Mouse (Mus musculus): ENCODE results near the gene Nrip1. TPM values are rescaled to one million over a fixed set of nuclear protein-coding genes. Genes with fewer than 3 reads are reported as not detected.
A peak's percentile ranks its signal among the peaks of the same experiment; 100 is the strongest.

Nrip1 gene
- polyA plus RNA-seq, 1 experiment = 16.0 TPM

DNA sequence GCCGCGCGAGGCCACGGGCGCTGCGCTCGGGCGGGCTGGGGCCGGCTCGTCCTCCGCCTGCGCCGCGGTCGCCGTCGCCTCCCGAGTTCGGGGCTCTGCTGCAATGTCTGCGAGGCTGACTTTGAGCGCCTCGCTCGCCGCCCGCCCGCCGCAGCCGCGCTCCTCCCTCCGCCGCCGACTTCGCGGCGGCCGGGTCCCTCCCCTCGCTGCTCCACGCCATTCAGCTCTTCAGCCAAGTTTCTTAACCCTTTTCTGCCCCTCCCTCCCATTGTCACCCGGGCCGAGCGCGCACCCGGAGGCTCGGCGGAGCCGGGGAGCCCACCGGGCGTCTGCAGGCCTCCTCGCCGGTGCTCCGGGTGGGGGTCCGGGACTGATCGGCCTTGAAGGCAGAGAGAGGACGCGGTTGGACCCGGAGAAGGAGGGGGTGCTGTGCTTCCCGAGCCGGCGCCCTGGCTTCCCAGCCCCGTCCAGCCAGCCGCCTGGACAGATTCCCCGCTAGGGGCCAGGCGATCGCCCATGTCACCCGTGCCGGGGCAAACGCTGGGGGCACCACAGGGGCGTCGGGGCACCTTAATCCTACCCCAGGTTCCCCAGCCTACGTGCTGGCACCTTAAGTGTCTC, 576 bp downstream of the Nrip1 start:
- TF ChIP-seq CTCF (IDR thresholded peaks at IDR 0.05; ENCODE audit: borderline replicate concordance, insufficient read depth, low read length) = no peak
- TF ChIP-seq POLR2A (IDR thresholded peaks at IDR 0.05; ENCODE audit: low read depth, low read length) = peak; percentile 74
- peak overlapping the region; percentile 88 for H3K4me3 ChIP-seq (ENCODE audit: insufficient read depth, low read length)
- H3K27ac ChIP-seq (ENCODE audit: insufficient read depth, low read length) = peak overlapping the region; percentile 94
- peaks cover 2% of the 10 kb centered on the region for H3K4me1 ChIP-seq (ENCODE audit: control insufficient read depth, insufficient read depth, low read length)

DNA sequence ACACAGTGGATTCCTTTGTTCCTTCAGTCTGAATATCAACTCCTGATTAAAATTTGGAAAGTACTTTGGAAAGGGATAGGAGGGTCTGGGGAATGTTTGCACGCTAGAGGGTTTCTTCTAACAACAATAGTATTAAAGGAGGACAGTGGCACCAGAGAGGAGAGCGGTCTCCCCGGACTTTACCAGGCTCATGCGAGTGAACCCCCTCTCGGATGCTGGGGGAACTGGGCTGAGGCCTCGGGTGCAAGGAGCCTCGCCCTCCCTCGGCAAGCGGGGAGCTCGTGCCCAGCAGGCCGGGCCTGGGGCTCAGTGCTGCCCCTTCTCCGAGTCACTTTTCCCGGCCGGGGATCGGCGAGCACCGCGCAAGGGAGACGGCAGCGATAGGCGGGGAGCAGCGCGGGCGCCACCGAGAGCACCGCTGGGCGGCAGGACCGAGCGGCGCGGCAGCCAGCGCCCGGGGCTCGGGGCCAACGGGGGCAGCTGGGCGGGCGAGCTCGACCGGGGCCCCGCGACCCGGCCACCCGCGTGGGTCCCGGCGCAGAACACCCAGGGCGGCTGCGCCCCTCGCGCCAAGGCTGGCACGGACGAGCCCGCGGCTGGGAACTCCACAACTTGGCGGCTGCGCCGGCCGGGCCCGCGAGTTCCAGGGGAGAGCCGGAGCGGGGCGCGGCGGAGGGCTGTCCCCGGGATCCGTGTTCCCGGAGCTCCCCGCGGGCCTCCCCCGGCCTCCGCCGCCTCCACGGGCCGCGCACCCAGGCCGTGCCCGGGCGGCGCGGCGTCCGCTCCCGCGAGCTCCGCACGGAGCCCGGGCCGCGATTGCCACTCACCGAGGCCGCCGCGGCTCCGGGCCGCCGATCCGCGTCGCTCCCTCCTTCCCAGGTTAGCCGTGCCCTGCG, 1.3 kb downstream of the Nrip1 start:
- Histone ChIP-seq H3K4me3 (ENCODE audit: insufficient read depth, low read length) (peak overlapping the region; percentile 88), H3K4me1 (ENCODE audit: control insufficient read depth, insufficient read depth, low read length) (peaks cover 2% of the 10 kb centered on the region), H3K27ac (ENCODE audit: insufficient read depth, low read length) (peak overlapping the region; percentile 94)
- no peak for TF ChIP-seq CTCF (IDR thresholded peaks at IDR 0.05; ENCODE audit: borderline replicate concordance, insufficient read depth, low read length)
- no peak for TF ChIP-seq POLR2A (IDR thresholded peaks at IDR 0.05; ENCODE audit: low read depth, low read length)

DNA sequence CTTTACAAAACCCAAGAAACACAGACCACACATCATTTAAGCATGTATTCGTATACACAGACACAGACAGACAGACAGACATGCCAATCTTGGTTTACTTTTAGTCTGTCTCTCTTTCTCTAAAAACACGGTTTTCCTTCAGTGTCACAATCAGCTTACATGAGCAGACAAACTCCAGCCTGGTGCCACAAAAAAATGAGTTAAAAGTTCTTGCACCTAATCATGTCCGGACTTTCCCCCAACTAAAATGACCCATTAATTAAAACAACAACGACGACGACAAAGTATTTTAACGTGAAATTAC, 2.1 kb downstream of the Nrip1 start:
- no peak for TF ChIP-seq POLR2A (IDR thresholded peaks at IDR 0.05; ENCODE audit: low read depth, low read length)
- TF ChIP-seq CTCF (IDR thresholded peaks at IDR 0.05; ENCODE audit: borderline replicate concordance, insufficient read depth, low read length) = no peak
- Histone ChIP-seq H3K27ac (ENCODE audit: insufficient read depth, low read length) (peak overlapping the region; percentile 94), H3K4me1 (ENCODE audit: control insufficient read depth, insufficient read depth, low read length) (peaks cover 2% of the 10 kb centered on the region), H3K4me3 (ENCODE audit: insufficient read depth, low read length) (peak overlapping the region; percentile 88)

DNA sequence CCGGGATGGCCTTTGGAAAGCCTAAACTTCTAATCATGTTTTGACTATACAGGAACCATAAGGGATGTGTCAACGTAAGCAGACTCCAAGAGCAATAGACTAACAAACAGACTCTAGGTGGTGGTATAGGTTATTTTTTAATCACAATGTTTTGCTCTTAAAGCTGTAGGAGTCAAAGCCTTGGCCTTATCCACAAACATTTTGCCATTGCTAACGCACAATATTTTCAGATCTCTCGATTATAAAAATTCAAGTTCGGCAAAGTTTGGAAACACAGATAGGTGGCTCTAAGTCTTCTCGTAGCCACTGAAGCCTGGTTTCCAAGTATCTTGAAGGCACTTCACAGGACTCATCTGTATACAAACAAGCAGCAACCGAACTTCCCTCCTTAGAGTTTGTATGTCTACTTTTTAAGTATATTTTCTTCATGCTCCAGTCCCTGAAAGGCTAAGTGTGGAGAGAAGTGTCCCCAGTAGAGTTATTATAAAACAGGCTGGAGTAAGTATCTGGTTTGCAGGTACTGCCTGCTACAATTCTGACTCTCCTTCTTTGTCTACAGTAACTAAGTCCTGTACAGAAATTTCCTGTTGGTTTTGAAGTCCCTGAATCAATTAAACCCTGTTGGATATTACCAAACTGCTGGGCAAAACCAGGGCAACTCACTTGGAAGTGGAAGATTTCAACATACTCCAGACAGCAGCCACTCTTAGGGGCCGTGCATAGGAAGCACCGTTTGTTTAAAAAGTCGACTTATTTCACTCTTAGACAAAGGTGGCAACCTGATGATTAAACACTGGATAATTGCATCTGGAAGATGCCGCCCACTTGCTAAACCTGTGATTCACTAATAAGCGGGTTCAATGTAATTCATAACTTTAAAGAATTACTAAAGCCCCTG, 2.7 kb downstream of the Nrip1 start:
- H3K4me3 ChIP-seq (ENCODE audit: insufficient read depth, low read length) = peak overlapping the region; percentile 88
- no peak for TF ChIP-seq POLR2A (IDR thresholded peaks at IDR 0.05; ENCODE audit: low read depth, low read length)
- H3K27ac ChIP-seq (ENCODE audit: insufficient read depth, low read length) = no peak overlapping the region; the same call in 1 of the 2 replicates
- H3K4me1 ChIP-seq (ENCODE audit: control insufficient read depth, insufficient read depth, low read length) = peaks cover 2% of the 10 kb centered on the region

DNA sequence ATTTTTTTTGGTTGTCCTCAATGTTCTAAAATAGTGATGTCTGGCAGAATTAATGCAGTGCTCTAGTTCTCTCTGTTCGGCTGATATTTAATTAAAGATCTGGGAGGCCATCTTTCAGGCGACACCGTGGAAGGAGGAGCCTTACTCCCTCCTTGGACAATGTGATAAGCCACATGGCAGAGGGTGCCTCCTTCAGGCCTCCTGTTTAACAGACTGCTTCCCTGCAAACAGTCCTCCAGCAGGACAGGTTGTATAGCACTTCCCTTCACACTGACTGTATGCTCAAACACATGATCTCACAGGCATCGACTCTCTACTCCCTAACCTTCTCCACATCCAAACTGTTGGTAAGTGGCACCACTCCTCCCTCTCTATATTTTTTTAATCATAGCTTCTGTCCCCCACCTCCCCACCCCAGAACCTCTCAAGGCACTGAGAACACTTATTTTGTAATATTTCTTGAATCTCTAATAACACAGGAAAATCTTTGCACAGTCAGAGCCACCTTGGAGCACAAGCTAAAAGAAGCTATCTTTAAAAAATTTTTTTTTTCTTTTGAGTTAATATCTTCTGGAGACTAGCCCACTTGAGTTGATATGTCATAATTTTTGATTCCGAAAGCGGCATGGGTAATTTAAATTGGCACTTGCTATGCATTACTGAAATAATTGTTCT, 3.4 kb downstream of the Nrip1 start:
- no peak overlapping the region for H3K4me3 ChIP-seq (ENCODE audit: insufficient read depth, low read length)

DNA sequence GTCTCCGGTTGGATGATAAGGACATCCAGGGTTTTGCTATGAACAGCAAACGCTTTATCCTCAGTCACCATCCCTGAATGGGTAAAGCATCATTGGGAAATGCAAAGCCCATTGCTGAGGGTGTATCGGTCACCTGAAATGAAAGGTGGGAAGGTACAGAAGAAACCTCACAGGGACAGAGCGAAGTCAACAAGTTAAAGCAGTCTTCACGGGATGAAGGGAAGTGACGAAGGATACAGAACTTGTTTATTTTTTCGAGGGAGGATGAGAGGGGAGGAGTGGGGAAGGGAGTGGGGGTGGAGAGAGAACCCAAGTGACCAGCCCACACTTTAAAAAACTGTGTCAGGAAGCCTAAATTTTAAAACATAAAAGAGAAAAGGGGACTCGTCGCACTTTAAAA, 4.4 kb downstream of the Nrip1 start:
- H3K27ac ChIP-seq (ENCODE audit: insufficient read depth, low read length) = no peak overlapping the region
- TF ChIP-seq CTCF (IDR thresholded peaks at IDR 0.05; ENCODE audit: borderline replicate concordance, insufficient read depth, low read length) = no peak
- no peak overlapping the region for H3K4me3 ChIP-seq (ENCODE audit: insufficient read depth, low read length)

More for the DNA sequence above, 3.4 kb downstream of the Nrip1 start:
- TF ChIP-seq CTCF (IDR thresholded peaks at IDR 0.05; ENCODE audit: borderline replicate concordance, insufficient read depth, low read length) = peak; percentile 27; the same call in 1 of the 2 replicates
- no peak for TF ChIP-seq POLR2A (IDR thresholded peaks at IDR 0.05; ENCODE audit: low read depth, low read length)
- Histone ChIP-seq H3K27ac (ENCODE audit: insufficient read depth, low read length) (no peak overlapping the region), H3K4me1 (ENCODE audit: control insufficient read depth, insufficient read depth, low read length) (peaks cover 2% of the 10 kb centered on the region)

DNA sequence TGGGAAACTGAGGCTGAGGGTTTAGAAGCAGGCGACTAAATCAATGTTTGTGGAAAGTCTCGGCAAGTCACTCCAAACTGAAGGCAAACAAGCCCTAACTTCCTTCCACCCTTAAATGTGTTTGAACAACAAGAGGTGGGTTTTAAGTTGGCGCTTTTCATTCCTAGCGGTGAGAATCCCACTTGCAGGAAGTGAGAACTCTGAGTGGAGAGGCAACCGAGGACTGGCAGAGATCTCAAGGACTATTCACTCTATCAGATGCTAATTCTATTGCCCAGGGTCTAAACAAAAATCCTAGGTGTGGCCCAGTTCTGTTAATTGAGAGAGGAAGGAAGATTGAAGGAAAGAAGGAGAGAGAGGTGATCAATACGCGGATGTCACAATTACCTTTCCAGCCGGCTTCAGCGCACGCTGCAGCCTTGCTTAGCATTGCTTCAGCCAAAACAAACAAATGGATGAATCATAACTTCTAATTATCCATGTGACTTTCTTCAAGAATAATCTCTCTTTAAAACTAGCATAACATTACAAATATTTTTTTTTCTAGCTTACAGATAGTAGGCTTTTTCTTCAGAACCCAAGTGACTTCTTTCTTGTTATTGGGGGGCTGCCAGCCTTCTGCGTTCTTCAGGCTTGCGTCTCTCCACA, 6.2 kb downstream of the Nrip1 start:
- TF ChIP-seq CTCF (IDR thresholded peaks at IDR 0.05; ENCODE audit: borderline replicate concordance, insufficient read depth, low read length) (no peak), POLR2A (IDR thresholded peaks at IDR 0.05; ENCODE audit: low read depth, low read length) (no peak)
- Histone ChIP-seq H3K4me3 (ENCODE audit: insufficient read depth, low read length) (no peak overlapping the region), H3K27ac (ENCODE audit: insufficient read depth, low read length) (no peak overlapping the region), H3K4me1 (ENCODE audit: control insufficient read depth, insufficient read depth, low read length) (peaks cover 2% of the 10 kb centered on the region)

More for the DNA sequence above, 4.4 kb downstream of the Nrip1 start:
- peaks cover 2% of the 10 kb centered on the region for H3K4me1 ChIP-seq (ENCODE audit: control insufficient read depth, insufficient read depth, low read length)

DNA sequence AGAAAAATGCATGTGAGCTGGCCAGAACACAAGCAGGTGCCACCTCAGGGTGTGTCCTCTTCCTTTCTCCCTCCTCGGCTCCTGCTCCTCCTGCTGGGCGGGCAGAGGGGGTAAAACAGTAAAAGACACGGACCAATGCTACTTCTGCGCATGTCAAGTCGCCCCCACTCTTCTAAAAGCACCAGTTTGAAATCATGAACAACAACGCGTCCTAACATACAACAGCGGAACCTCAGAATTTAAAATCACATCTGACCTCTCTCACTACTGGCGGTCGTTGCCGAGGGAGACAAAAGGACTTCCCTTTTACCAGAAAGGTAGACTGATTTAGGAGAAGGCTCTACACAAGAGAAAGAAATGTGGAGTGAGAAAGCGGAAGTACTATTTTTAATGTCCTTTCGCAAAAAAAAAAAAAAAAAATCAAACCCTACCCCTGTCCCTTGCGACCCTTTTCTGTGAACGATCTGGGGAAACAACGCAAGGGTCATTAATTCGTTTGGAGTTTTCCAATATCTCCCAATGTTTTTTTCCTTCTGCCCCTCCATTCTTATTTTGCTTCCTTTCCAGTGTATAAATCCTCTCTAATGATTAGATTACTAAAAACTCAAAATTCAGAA, 7.7 kb downstream of the Nrip1 start:
- peaks cover 2% of the 10 kb centered on the region for H3K4me1 ChIP-seq (ENCODE audit: control insufficient read depth, insufficient read depth, low read length)
- no peak for TF ChIP-seq CTCF (IDR thresholded peaks at IDR 0.05; ENCODE audit: borderline replicate concordance, insufficient read depth, low read length)
- no peak for TF ChIP-seq POLR2A (IDR thresholded peaks at IDR 0.05; ENCODE audit: low read depth, low read length)
- H3K27ac ChIP-seq (ENCODE audit: insufficient read depth, low read length) = no peak overlapping the region
- no peak overlapping the region for H3K4me3 ChIP-seq (ENCODE audit: insufficient read depth, low read length)
